Mouse (Mus musculus): ENCODE results near the gene Ltb4r2. TPM values are rescaled to one million over a fixed set of nuclear protein-coding genes. Genes with fewer than 3 reads are reported as not detected.

Ltb4r2 gene
- polyA plus RNA-seq, 1 experiment = not detected

DNA sequence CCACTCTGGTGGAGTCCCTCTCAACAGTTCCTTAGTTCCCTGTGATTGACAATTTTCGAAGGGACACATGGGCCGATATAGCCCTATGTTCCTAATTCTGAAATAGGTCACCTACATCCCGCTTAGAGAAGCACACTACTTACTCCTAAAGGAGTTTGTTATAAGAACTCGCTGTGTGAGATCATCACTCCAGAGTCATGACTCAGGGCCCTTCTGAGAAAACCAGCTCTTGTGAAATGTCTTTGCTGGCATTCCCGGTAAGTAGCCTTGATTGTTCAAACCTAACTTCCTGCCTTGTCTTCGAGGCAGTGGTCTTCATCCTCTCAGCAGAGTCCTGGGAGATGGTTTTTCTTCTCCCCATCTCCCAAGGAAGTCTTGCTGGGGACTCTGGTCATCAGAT is 7.3 kb downstream of the Ltb4r2 start:
- WGBS = 81% methylated on average over 6 of the region's 6 CpGs
- TF ChIP-seq POLR2A (IDR thresholded peaks at IDR 0.05; ENCODE audit: insufficient read depth, low read depth, low read length) = no peak
- no peak for TF ChIP-seq CTCF (IDR thresholded peaks at IDR 0.05; ENCODE audit: insufficient read depth, low read depth, low read length)
- Histone ChIP-seq H3K4me1 (ENCODE audit: control insufficient read depth, insufficient read depth, low read length) (peaks cover 8% of the 10 kb centered on the region), H3K4me3 (ENCODE audit: insufficient read depth, low read depth, low read length) (no peak overlapping the region), H3K27ac (ENCODE audit: insufficient read depth, low read depth, low read length) (no peak overlapping the region)

DNA sequence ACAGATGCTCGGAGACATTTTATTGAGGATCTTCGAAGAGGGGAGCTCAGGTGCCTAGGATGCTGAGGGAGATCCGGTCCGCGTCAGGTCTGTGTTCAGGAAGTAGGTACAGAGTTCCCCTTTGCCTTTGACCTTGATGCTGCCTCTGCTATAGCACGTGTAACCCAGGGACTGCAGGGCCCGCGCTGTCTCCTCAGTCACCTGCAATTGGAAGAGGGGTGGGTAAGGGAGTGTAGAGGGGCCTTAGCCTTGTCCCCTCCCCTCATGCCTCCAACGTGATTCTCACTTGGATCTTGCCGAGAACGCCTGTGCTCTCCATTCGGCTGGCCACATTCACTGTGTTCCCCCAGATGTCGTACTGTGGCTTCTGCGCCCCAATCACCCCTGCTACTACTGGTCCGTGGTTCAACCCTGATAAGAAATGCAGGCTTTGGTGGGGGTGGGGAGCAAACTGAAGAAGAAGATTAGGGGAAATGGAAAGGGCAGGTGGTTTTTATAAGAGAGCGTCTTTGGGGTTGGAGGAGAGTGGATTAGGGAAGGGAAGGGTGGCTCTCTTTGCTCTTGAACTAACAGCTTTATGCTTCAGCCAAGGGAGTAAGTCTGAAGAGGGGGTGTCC is 8.0 kb downstream of the Ltb4r2 start:
- Histone ChIP-seq H3K4me1 (ENCODE audit: control insufficient read depth, insufficient read depth, low read length) (peaks cover 8% of the 10 kb centered on the region), H3K4me3 (ENCODE audit: insufficient read depth, low read depth, low read length) (no peak overlapping the region), H3K27ac (ENCODE audit: insufficient read depth, low read depth, low read length) (no peak overlapping the region)
- WGBS = 86% methylated on average over 16 of the region's 16 CpGs
- TF ChIP-seq POLR2A (IDR thresholded peaks at IDR 0.05; ENCODE audit: insufficient read depth, low read depth, low read length) = no peak
- no peak for TF ChIP-seq CTCF (IDR thresholded peaks at IDR 0.05; ENCODE audit: insufficient read depth, low read depth, low read length)

DNA sequence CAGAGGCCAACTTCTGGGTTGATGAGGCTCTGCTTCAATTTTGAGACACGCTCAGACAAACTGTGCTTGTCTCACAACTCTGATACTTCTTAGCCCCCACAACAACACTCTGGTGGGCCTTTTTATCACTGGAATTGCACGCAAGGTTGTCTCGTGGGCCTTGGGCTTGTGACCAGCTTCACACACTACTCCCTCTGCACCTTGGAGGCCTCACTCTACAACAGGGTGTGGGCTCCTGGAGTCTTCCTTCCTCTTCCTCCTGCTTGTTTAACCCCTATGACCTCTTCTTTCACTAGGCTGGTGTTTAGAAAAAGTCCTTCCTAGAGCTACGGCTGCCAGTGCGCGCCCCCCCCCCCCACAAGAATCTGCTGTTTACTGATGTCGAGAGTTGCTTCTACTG is 15.5 kb downstream of the Ltb4r2 start:
- peaks cover 4% of the 10 kb centered on the region; the same call in 1 of the 2 replicates for H3K4me1 ChIP-seq (ENCODE audit: control insufficient read depth, insufficient read depth, low read length)
- H3K4me3 ChIP-seq (ENCODE audit: insufficient read depth, low read depth, low read length) = no peak overlapping the region
- H3K27ac ChIP-seq (ENCODE audit: insufficient read depth, low read depth, low read length) = no peak overlapping the region
- WGBS = 79% methylated on average over 7 of the region's 7 CpGs
- TF ChIP-seq CTCF (IDR thresholded peaks at IDR 0.05; ENCODE audit: insufficient read depth, low read depth, low read length) = no peak
- TF ChIP-seq POLR2A (IDR thresholded peaks at IDR 0.05; ENCODE audit: insufficient read depth, low read depth, low read length) = no peak

DNA sequence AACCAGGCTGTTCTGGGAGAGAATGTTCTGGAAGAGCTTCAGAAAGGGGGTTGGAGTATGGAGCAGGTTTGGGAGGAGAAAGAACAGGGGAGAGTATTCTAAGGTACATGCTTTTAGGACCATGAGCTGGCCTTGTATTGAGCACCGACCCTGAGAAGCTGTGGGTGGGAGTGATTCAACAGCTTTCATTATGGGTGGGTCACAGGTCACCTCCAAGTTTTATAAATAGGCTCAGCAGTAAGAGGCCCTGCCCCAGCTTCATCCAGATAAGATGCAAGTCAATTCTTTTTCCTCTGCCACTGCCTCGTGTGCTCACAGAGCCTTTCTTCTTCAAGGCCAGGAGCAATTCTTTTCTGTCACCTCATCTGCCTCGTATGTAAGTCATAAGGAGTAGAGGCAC is 15.9 kb downstream of the Ltb4r2 start:
- WGBS = 69% methylated on average over 3 of the region's 3 CpGs
- TF ChIP-seq POLR2A (IDR thresholded peaks at IDR 0.05; ENCODE audit: insufficient read depth, low read depth, low read length) (no peak), CTCF (IDR thresholded peaks at IDR 0.05; ENCODE audit: insufficient read depth, low read depth, low read length) (no peak)
- Histone ChIP-seq H3K27ac (ENCODE audit: insufficient read depth, low read depth, low read length) (no peak overlapping the region), H3K4me3 (ENCODE audit: insufficient read depth, low read depth, low read length) (no peak overlapping the region), H3K4me1 (ENCODE audit: control insufficient read depth, insufficient read depth, low read length) (peaks cover 4% of the 10 kb centered on the region; the same call in 1 of the 2 replicates)

DNA sequence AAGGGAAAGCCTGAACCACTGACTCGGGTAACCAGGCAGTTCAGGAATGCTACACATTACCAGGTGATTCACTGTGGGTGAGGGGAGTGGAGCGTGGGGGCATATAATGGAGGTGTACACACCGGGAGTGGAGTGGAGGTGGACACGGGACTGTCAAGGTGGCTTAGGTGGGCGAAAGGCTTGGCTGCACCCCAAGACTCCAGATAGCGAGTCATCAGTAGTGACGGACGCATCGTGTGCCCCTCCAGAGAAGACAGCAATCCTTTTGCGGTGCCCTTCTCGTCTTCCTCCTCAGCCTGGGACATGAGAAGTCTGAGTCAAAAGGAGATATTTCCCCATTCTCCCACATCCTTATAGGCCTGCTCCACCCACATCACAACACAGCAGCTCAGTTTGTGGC is 16.6 kb downstream of the Ltb4r2 start:
- TF ChIP-seq CTCF (IDR thresholded peaks at IDR 0.05; ENCODE audit: insufficient read depth, low read depth, low read length) (no peak), POLR2A (IDR thresholded peaks at IDR 0.05; ENCODE audit: insufficient read depth, low read depth, low read length) (no peak)
- Histone ChIP-seq H3K4me1 (ENCODE audit: control insufficient read depth, insufficient read depth, low read length) (peaks cover 4% of the 10 kb centered on the region; the same call in 1 of the 2 replicates), H3K4me3 (ENCODE audit: insufficient read depth, low read depth, low read length) (no peak overlapping the region), H3K27ac (ENCODE audit: insufficient read depth, low read depth, low read length) (no peak overlapping the region)
- 80% methylated on average over 11 of the region's 11 CpGs for WGBS

DNA sequence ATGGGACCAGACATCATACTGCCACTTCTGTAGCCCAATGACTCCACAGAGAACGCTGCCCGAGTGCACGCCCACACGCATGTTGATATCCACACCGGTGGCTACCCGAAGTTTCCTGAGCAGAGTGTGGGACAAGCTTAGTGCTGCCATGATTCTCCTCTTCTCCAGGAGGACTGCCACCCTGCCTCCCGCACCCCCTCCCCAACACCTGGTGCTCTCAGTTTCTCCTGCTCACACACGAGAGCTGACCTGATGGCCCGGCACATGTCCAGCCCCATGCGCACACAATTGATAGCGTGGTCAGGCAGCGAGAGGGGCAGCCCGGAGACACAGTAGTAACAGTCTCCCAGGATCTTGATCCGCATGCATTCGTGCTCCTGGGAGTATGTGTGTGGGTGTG is 17.5 kb downstream of the Ltb4r2 start:
- Histone ChIP-seq H3K4me3 (ENCODE audit: insufficient read depth, low read depth, low read length) (no peak overlapping the region), H3K4me1 (ENCODE audit: control insufficient read depth, insufficient read depth, low read length) (peaks cover 9% of the 10 kb centered on the region), H3K27ac (ENCODE audit: insufficient read depth, low read depth, low read length) (no peak overlapping the region)
- 92% methylated on average over 15 of the region's 15 CpGs for WGBS
- no peak for TF ChIP-seq CTCF (IDR thresholded peaks at IDR 0.05; ENCODE audit: insufficient read depth, low read depth, low read length)
- no peak for TF ChIP-seq POLR2A (IDR thresholded peaks at IDR 0.05; ENCODE audit: insufficient read depth, low read depth, low read length)

GRCm38 (mm10) chr14:55779656-55780055 is 18.4 kb downstream of the Ltb4r2 start:
- 64% methylated on average over 16 of the region's 16 CpGs for WGBS
- TF ChIP-seq CTCF (IDR thresholded peaks at IDR 0.05; ENCODE audit: insufficient read depth, low read depth, low read length) = no peak
- TF ChIP-seq POLR2A (IDR thresholded peaks at IDR 0.05; ENCODE audit: insufficient read depth, low read depth, low read length) = no peak
- Histone ChIP-seq H3K4me3 (ENCODE audit: insufficient read depth, low read depth, low read length) (no peak overlapping the region), H3K27ac (ENCODE audit: insufficient read depth, low read depth, low read length) (no peak overlapping the region), H3K4me1 (ENCODE audit: control insufficient read depth, insufficient read depth, low read length) (peaks cover 13% of the 10 kb centered on the region)

- no peak overlapping the region for H3K4me3 ChIP-seq (ENCODE audit: insufficient read depth, low read depth, low read length)
- H3K27ac ChIP-seq (ENCODE audit: insufficient read depth, low read depth, low read length) = no peak overlapping the region
- TF ChIP-seq POLR2A (IDR thresholded peaks at IDR 0.05; ENCODE audit: insufficient read depth, low read depth, low read length) = no peak
- no peak for TF ChIP-seq CTCF (IDR thresholded peaks at IDR 0.05; ENCODE audit: insufficient read depth, low read depth, low read length)
- WGBS = 84% methylated on average over 11 of the region's 11 CpGs
- peaks cover 13% of the 10 kb centered on the region for H3K4me1 ChIP-seq (ENCODE audit: control insufficient read depth, insufficient read depth, low read length)
These were observed 19.5 kb downstream of the Ltb4r2 start for GRCm38 (mm10) chr14:55780736-55781135.

GRCm38 (mm10) chr14:55781310-55781709 is 20.1 kb downstream of the Ltb4r2 start:
- Histone ChIP-seq H3K4me1 (ENCODE audit: control insufficient read depth, insufficient read depth, low read length) (peaks cover 13% of the 10 kb centered on the region), H3K4me3 (ENCODE audit: insufficient read depth, low read depth, low read length) (no peak overlapping the region), H3K27ac (ENCODE audit: insufficient read depth, low read depth, low read length) (no peak overlapping the region)
- TF ChIP-seq CTCF (IDR thresholded peaks at IDR 0.05; ENCODE audit: insufficient read depth, low read depth, low read length) (peak; percentile 43; the same call in 1 of the 2 replicates), POLR2A (IDR thresholded peaks at IDR 0.05; ENCODE audit: insufficient read depth, low read depth, low read length) (no peak)
- WGBS = 13% methylated on average over 14 of the region's 14 CpGs

All from olfactory bulb, adult 2 months (tissue).